Mouse (Mus musculus) gastrocnemius, adult 2 months (tissue): Measurements from ENCODE around the gene Psmg3. TPM values are rescaled to one million over a fixed set of nuclear protein-coding genes. Genes with fewer than 3 reads are reported as not detected.

Source experiments
- DNase-seq: peaks from one replicate; pipeline ENCODE4 v3.0.0; 2022
- H3K27ac ChIP-seq: fragments of 200-600 bp; 2 replicates; pipeline ENCODE4 v1.8.1; 2022; ENCODE audit warnings: mild to moderate bottlenecking
- H3K4me3 ChIP-seq: fragments of 200-600 bp; 2 replicates; pipeline ENCODE4 v1.8.1; 2022; ENCODE audit warnings: mild to moderate bottlenecking, moderate library complexity
- CTCF ChIP-seq: fragments of 200-600 bp; IDR thresholded peaks from 2 replicates; pipeline ENCODE4 v1.8.1; 2022; ENCODE audit warnings: antibody characterized with exemption, mild to moderate bottlenecking, moderate library complexity
- intact Hi-C: fragments of 180-260 bp; cut with DNase I; formaldehyde crosslinking; loops from one replicate; pipeline ENCODE4 v1.15.1; 2025
- total RNA-seq, 2 experiments: library from RNA; stranded (reverse); gene quantifications; 2 replicates each; pipeline ENCODE4 v1.2.3; 2021

The Psmg3 gene
- total RNA-seq, 2 experiments from 2014 or later: 7.7 to 10.6 TPM

- DNase-seq: peak; percentile 21
- H3K4me3 ChIP-seq: peak overlapping the region; percentile 75
- intact Hi-C loops: no loop called here
Observed at GRCm38 (mm10) chr5:139798168-139798900, 28.4 kb downstream of the Psmg3 start.

GRCm38 (mm10) chr5:139797473-139798167, 29.1 kb downstream of the Psmg3 start:
- Histone ChIP-seq H3K27ac (peak overlapping the region; percentile 100), H3K4me3 (peak overlapping the region; percentile 75)
- intact Hi-C loops: no loop called here
- DNase-seq: peak; percentile 86
- TF ChIP-seq CTCF: no peak

More at GRCm38 (mm10) chr5:139798168-139798900, 28.4 kb downstream of the Psmg3 start:
- peak overlapping the region; percentile 100 for H3K27ac ChIP-seq
- TF ChIP-seq CTCF: no peak

- TF ChIP-seq CTCF: no peak
- H3K27ac ChIP-seq: peak overlapping the region; percentile 100
- peak overlapping the region; percentile 75 for H3K4me3 ChIP-seq
- intact Hi-C loops: no loop called here
- peak; percentile 95 for DNase-seq
Observed at GRCm38 (mm10) chr5:139796900-139797299, 29.8 kb downstream of the Psmg3 start.

- peak overlapping the region; percentile 100 for H3K27ac ChIP-seq
- H3K4me3 ChIP-seq: peak overlapping the region; percentile 75
- peak; percentile 41 for DNase-seq
- no peak for TF ChIP-seq CTCF
- intact Hi-C loops: no loop called here
Observed at GRCm38 (mm10) chr5:139796001-139796620, 30.6 kb downstream of the Psmg3 start.

GRCm38 (mm10) chr5:139794938-139795337, 31.7 kb downstream of the Psmg3 start:
- intact Hi-C loops: no loop called here
- DNase-seq: peak; percentile 84
- TF ChIP-seq CTCF: no peak
- H3K27ac ChIP-seq: peak overlapping the region; percentile 100
- H3K4me3 ChIP-seq: peak overlapping the region; percentile 75

GRCm38 (mm10) chr5:139794137-139794536, 32.5 kb downstream of the Psmg3 start:
- Histone ChIP-seq H3K4me3 (peak overlapping the region; percentile 91), H3K27ac (peak overlapping the region; percentile 100)
- TF ChIP-seq CTCF: no peak
- intact Hi-C loops: no loop called here
- peak; percentile 18 for DNase-seq

- TF ChIP-seq CTCF: no peak
- DNase-seq: peak; percentile 64
- H3K4me3 ChIP-seq: peak overlapping the region; percentile 91
- peak overlapping the region; percentile 100 for H3K27ac ChIP-seq
- intact Hi-C loops: no loop called here
Observed at GRCm38 (mm10) chr5:139793338-139794089, 33.2 kb downstream of the Psmg3 start.

GRCm38 (mm10) chr5:139792966-139793337, 33.7 kb downstream of the Psmg3 start:
- TF ChIP-seq CTCF: no peak
- Histone ChIP-seq H3K4me3 (peak overlapping the region; percentile 91), H3K27ac (peak overlapping the region; percentile 100)
- intact Hi-C loops: no loop called here
- peak; percentile 61 for DNase-seq

- intact Hi-C loops: no loop called here
- Histone ChIP-seq H3K27ac (peak overlapping the region; percentile 100), H3K4me3 (peak overlapping the region; percentile 91)
- TF ChIP-seq CTCF: no peak
- DNase-seq: no peak
Observed at GRCm38 (mm10) chr5:139792159-139792775, 34.4 kb downstream of the Psmg3 start.

GRCm38 (mm10) chr5:139791227-139792158, 35.2 kb downstream of the Psmg3 start, which contains the start of gene Mafk:
TSS of gene Mafk (plus strand) at chr5:139791513.
- peak; percentile 99 for DNase-seq
- H3K27ac ChIP-seq: peak within 1 kb of the TSS; percentile 100
- intact Hi-C loops: no loop called here
- H3K4me3 ChIP-seq: peak within 1 kb of the TSS; percentile 91
- no peak for TF ChIP-seq CTCF

- intact Hi-C loops: no loop called here
- DNase-seq: no peak
- Histone ChIP-seq H3K4me3 (no peak overlapping the region), H3K27ac (no peak overlapping the region)
- peak; percentile 21; the same call in 1 of the 2 replicates for TF ChIP-seq CTCF
Observed at GRCm38 (mm10) chr5:139789466-139789865, 37.2 kb downstream of the Psmg3 start.
